In the genomic region with DNA sequence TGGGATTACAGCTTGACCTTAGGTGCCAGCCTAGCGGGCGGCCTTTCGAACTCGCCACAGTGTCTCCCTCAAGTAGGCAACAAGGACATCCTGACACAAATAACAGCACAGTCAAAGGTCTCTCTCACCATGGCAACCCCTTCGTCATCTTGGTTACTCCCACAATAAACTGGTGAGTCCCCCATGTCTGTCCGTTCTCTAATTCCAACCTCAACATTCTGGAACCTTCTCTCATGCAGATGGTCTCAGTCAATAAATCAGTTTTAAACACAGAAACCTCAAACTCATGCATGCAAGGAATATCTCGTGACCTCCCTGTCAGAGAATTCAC, we compare ENCODE assay signal across 17 mouse cellular contexts. TPM values are rescaled to one million over a fixed set of nuclear protein-coding genes. Genes with fewer than 3 reads are reported as not detected.
DNase-seq lines count a peak whose midpoint lies in the region; ATAC-seq and TF ChIP-seq lines count a peak whose summit lies in the region.
"Had no signal": no experiment of that assay in that cellular context is flagged by ENCODE, and none has a peak within 500 bp of the region (broad histone marks: within the 10 kb centered on the region; RNA-seq: fewer than 3 reads in every experiment).

No protein-coding gene starts in this region.

- 40% methylated on average over 7 of the region's 7 CpGs for WGBS in kidney, embryonic 16.5 days

- ATAC-seq in kidney, embryonic 16.5 days (ENCODE audit: low FRiP score, low TSS enrichment): no peak; the same call in 1 of the 2 replicates
- ATAC-seq: forebrain, postnatal 0 days; hindbrain, postnatal 0 days had no signal

- H3K36me3 ChIP-seq in kidney, embryonic 16.5 days (ENCODE audit: insufficient read depth, low read length): peaks cover 11% of the 10 kb centered on the region; the same call in 1 of the 2 replicates

- intact Hi-C loops in gastrocnemius, adult 2 months (cut with DNase I): no loop called here

- no peaks in the 10 kb centered on the region for H3K9me3 ChIP-seq in kidney, embryonic 16.5 days (ENCODE audit: low read length)
- H3K9me3 ChIP-seq: embryonic facial prominence, embryonic 12.5 days; forebrain, embryonic 12.5 days; heart, embryonic 10.5 days; hindbrain, embryonic 13.5 days had no signal

- peaks cover 34% of the 10 kb centered on the region for H3K4me1 ChIP-seq in kidney, embryonic 16.5 days (ENCODE audit: insufficient read depth, low read length)

- no peak for TF ChIP-seq CTCF in gastrocnemius, adult 2 months (IDR thresholded peaks at IDR 0.05)

- no peak overlapping the region for H3K4me3 ChIP-seq in gastrocnemius, adult 2 months
- no peak overlapping the region for H3K4me3 ChIP-seq in kidney, embryonic 16.5 days (ENCODE audit: low read length)
- H3K4me3 ChIP-seq: embryonic facial prominence, embryonic 12.5 days; forebrain, embryonic 12.5 days; heart, embryonic 10.5 days; hindbrain, embryonic 13.5 days had no signal

- H3K27ac ChIP-seq in gastrocnemius, adult 2 months: peak overlapping the region; percentile 67
- H3K27ac ChIP-seq in kidney, embryonic 16.5 days (ENCODE audit: low read length): peak overlapping the region; percentile 69
- H3K27ac ChIP-seq: embryonic facial prominence, embryonic 12.5 days; forebrain, embryonic 12.5 days; heart, embryonic 10.5 days; hindbrain, embryonic 13.5 days; hindbrain, postnatal 0 days had no signal

- no peak overlapping the region for H3K9ac ChIP-seq in kidney, embryonic 16.5 days (replicated peaks; ENCODE audit: low read length)
- H3K9ac ChIP-seq: embryonic facial prominence, embryonic 12.5 days; forebrain, embryonic 12.5 days; forebrain, postnatal 0 days; hindbrain, embryonic 13.5 days had no signal

- H3K27me3 ChIP-seq in kidney, embryonic 16.5 days (ENCODE audit: insufficient read depth, low read length): no peaks in the 10 kb centered on the region
- H3K27me3 ChIP-seq: embryonic facial prominence, embryonic 12.5 days; forebrain, embryonic 12.5 days; Patski had no signal

- no peak overlapping the region for H3K4me2 ChIP-seq in kidney, embryonic 16.5 days (replicated peaks; ENCODE audit: low read depth, low read length)
- H3K4me2 ChIP-seq: embryonic facial prominence, embryonic 12.5 days; forebrain, embryonic 12.5 days; hindbrain, embryonic 13.5 days had no signal

- DNase-seq in gastrocnemius, adult 2 months: no peak
- no peak for DNase-seq in gastrocnemius, postnatal 10 days
- DNase-seq in kidney, postnatal 4 days: no peak
- peak; percentile 24 for DNase-seq in ovary, postnatal 10 days (ENCODE audit: low spot score)
- DNase-seq in ovary, postnatal 36 days (ENCODE audit: low spot score): no peak
- DNase-seq in urinary bladder, postnatal 36 days (ENCODE audit: low spot score in 2 of 2): no peak
- DNase-seq: cerebellum, adult 8-10 months; cerebellum, postnatal 14 days; embryo, embryonic 11 days; forebrain, postnatal 0 days had no signal

RNA-seq across cellular contexts. Expression of a gene that starts 39.2 kb away (rescaled TPM):
- 10 to 100 TPM in 1 of 2 experiments, 1 to 10 TPM in 1; 5.9 to 12.2 TPM for total RNA-seq in gastrocnemius, adult 2 months (2021)
- 10 to 100 TPM; 25.7 to 30.3 TPM for total RNA-seq in gastrocnemius, postnatal 10 days (2021)
- 52.7 and 54.8 TPM in 2 replicates for polyA plus RNA-seq in kidney, embryonic 16.5 days (2015; fragmentation: Nextera tagmentation; extraction: Ambion mirVana)
